In genomic region chr17:79136401-79136800, GRCm38 (mm10) we compare ENCODE assay signal across 9 mouse cellular contexts.
A peak's percentile ranks its signal among the peaks of the same experiment; 100 is the strongest.
DNase-seq lines count a peak whose midpoint lies in the region; ATAC-seq lines count a peak whose summit lies in the region.
"Had no signal": no experiment of that assay in that cellular context is flagged by ENCODE, and none has a peak within 500 bp of the region (broad histone marks: within the 10 kb centered on the region; RNA-seq: fewer than 3 reads in every experiment).

No protein-coding gene starts in this region.

- H3K27me3 ChIP-seq in kidney, embryonic 14.5 days (ENCODE audit: control insufficient read depth, insufficient read depth, low read length): no peaks in the 10 kb centered on the region
- H3K27me3 ChIP-seq: hindbrain, embryonic 15.5 days had no signal

- peak; percentile 9 for DNase-seq in gastrocnemius, adult 18-20 months (ENCODE audit: low spot score)
- DNase-seq in gastrocnemius, postnatal 36 days: no peak
- peak; percentile 39 for DNase-seq in 416B (ENCODE audit: low read depth)
- peak; percentile 7 for DNase-seq in fat pad, adult 2 months (ENCODE audit: extremely low read depth, low read depth, low spot score)
- no peak for DNase-seq in embryo, embryonic 10 days (ENCODE audit: low spot score)
- DNase-seq in retina, embryonic 14.5 days (ENCODE audit: low spot score): no peak
- DNase-seq in layer of hippocampus, adult 8-10 months (ENCODE audit: low spot score in 2 of 2): no peak

- no peak overlapping the region for H3K4me3 ChIP-seq in kidney, embryonic 14.5 days (ENCODE audit: low read length)
- H3K4me3 ChIP-seq: hindbrain, embryonic 15.5 days had no signal

- ATAC-seq in kidney, embryonic 14.5 days (ENCODE audit: low FRiP score, low TSS enrichment): peak; percentile 80; the same call in 1 of the 2 replicates

- 56% methylated on average over 2 of the region's 2 CpGs for whole genome bisulfite sequencing in kidney, embryonic 14.5 days

- intact Hi-C loops in gastrocnemius, postnatal 36 days (cut with DNase I): no loop called here

- no peak overlapping the region for H3K9ac ChIP-seq in kidney, embryonic 14.5 days (ENCODE audit: low read depth, low read length)
- H3K9ac ChIP-seq: hindbrain, embryonic 15.5 days had no signal

- H3K9me3 ChIP-seq in kidney, embryonic 14.5 days (ENCODE audit: control insufficient read depth, low read length): peaks cover 2% of the 10 kb centered on the region; the same call in 1 of the 2 replicates
- H3K9me3 ChIP-seq: hindbrain, embryonic 15.5 days had no signal

- no peaks in the 10 kb centered on the region for H3K4me1 ChIP-seq in kidney, embryonic 14.5 days (ENCODE audit: control insufficient read depth, insufficient read depth, low read length)
- H3K4me1 ChIP-seq: hindbrain, embryonic 15.5 days had no signal

- H3K4me2 ChIP-seq in kidney, embryonic 14.5 days (replicated peaks; ENCODE audit: low read depth, low read length): no peak overlapping the region
- H3K4me2 ChIP-seq: hindbrain, embryonic 15.5 days had no signal

- no peak overlapping the region for H3K27ac ChIP-seq in kidney, embryonic 14.5 days (ENCODE audit: low read depth, low read length)
- H3K27ac ChIP-seq: hindbrain, embryonic 15.5 days had no signal

- no peaks in the 10 kb centered on the region for H3K36me3 ChIP-seq in kidney, embryonic 14.5 days (ENCODE audit: control insufficient read depth, insufficient read depth, low read length)
- H3K36me3 ChIP-seq: hindbrain, embryonic 15.5 days had no signal

Comparison
In these comparisons a context has a peak if more than half of its experiments do, and no peak if none do; other contexts are left out.
1. DNase-seq: peak in gastrocnemius, adult 18-20 months (single experiment), 416B (single experiment) and fat pad, adult 2 months (single experiment); none in gastrocnemius, postnatal 36 days (0 of 2), embryo, embryonic 10 days (single experiment), retina, embryonic 14.5 days (single experiment) and layer of hippocampus, adult 8-10 months (0 of 2).